Mouse (Mus musculus) heart, embryonic 16.5 days (tissue): Measurements from ENCODE around the gene Frem1. TPM values are rescaled to one million over a fixed set of nuclear protein-coding genes. Genes with fewer than 3 reads are reported as not detected.
A peak's percentile ranks its signal among the peaks of the same experiment; 100 is the strongest.

ENCODE experiments used
- ATAC-seq: fragments of 200-750 bp; cut with Nextera tagmentation; replicated peaks from 2 replicates; pipeline ENCODE4 v1.8.0; 2017; ENCODE audit warnings: moderate number of reproducible peaks; ENCODE audit not compliant: insufficient read depth, low FRiP score; ENCODE audit errors: extremely low read depth
- H3K27ac ChIP-seq: fragments of 300-500 bp; sonication (generic); 2 replicates; pipeline ENCODE4 v1.5.1; 2014; ENCODE audit warnings: mild to moderate bottlenecking, low read length, control low read depth, moderate library complexity
- H3K27me3 ChIP-seq: fragments of 300-500 bp; sonication (generic); 2 replicates; pipeline ENCODE4 v1.6.1; 2014; ENCODE audit warnings: low read length, mixed read lengths; ENCODE audit not compliant: control insufficient read depth, insufficient read depth
- H3K36me3 ChIP-seq: fragments of 300-500 bp; sonication (generic); 2 replicates; pipeline ENCODE4 v1.6.1; 2014; ENCODE audit not compliant: control insufficient read depth, insufficient read depth
- H3K4me1 ChIP-seq: fragments of 300-500 bp; sonication (generic); 2 replicates; pipeline ENCODE4 v1.6.1; 2014; ENCODE audit warnings: low read length, mixed read lengths; ENCODE audit not compliant: control insufficient read depth, insufficient read depth
- H3K4me2 ChIP-seq: fragments of 300-500 bp; sonication (generic); 2 replicates; pipeline ENCODE4 v1.6.1; 2014; ENCODE audit warnings: low read depth, mild to moderate bottlenecking, control low read depth, low read length
- H3K4me3 ChIP-seq: fragments of 300-500 bp; sonication (generic); 2 replicates; pipeline ENCODE4 v1.5.1; 2014; ENCODE audit warnings: mild to moderate bottlenecking, control low read depth, low read length
- H3K9ac ChIP-seq: fragments of 300-500 bp; sonication (generic); 2 replicates; pipeline ENCODE4 v1.6.1; 2014; ENCODE audit warnings: low read length, control low read depth
- H3K9me3 ChIP-seq: fragments of 300-500 bp; sonication (generic); replicated peaks from 2 replicates; pipeline ENCODE4 v1.6.1; 2016; ENCODE audit warnings: low read length; ENCODE audit not compliant: control insufficient read depth
- WGBS: fragments of 180-500 bp; shearing (Covaris S2); extraction: QIAGEN DNeasy Blood & Tissue Kit; methylation state at CpG from one replicate; pipeline ENCODE4 v1.1.7; 2014; 5-methylcytosine and 5-hydroxymethylcytosine counted together
- polyA plus RNA-seq: library from polyadenylated mRNA; unstranded; fragments of >200 nt; fragmentation: Nextera tagmentation; extraction: Ambion mirVana; gene quantifications from 2 replicates; pipeline ENCODE4 v1.2.1, GENCODE M21; 2015

Frem1 gene
- polyA plus RNA-seq, 1 experiment from 2014 or later, result 2.4 TPM

DNA sequence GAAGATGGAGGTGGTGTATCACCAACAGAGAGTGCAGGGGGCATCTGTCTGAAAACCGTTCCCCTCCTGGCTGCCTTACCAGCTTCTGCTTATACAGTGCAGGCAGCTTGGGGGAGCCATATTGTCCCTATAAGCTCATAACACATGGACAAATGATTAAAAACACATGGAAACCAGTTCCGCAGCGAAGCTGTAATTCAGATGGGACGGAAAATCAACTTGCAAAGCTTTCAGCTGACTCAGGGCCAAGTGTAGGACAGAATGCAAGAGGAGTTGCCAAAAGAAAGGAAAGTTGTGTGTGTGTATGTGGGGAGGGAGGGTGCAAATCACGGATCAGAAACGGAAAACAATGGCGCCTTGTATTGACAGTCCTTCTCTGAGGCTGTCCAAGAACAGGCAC, 161.1 kb downstream of the Frem1 start:
- Histone ChIP-seq H3K4me2 (no peak overlapping the region), H3K27me3 (no peaks in the 10 kb centered on the region), H3K9ac (no peak overlapping the region), H3K4me3 (no peak overlapping the region), H3K9me3 (no peaks in the 10 kb centered on the region), H3K4me1 (no peaks in the 10 kb centered on the region), H3K36me3 (no peaks in the 10 kb centered on the region), H3K27ac (peak overlapping the region; percentile 61)
- ATAC-seq, result peak; percentile 49; the same call in 1 of the 2 replicates
- WGBS, result 58% methylated on average over 7 of the region's 7 CpGs

DNA sequence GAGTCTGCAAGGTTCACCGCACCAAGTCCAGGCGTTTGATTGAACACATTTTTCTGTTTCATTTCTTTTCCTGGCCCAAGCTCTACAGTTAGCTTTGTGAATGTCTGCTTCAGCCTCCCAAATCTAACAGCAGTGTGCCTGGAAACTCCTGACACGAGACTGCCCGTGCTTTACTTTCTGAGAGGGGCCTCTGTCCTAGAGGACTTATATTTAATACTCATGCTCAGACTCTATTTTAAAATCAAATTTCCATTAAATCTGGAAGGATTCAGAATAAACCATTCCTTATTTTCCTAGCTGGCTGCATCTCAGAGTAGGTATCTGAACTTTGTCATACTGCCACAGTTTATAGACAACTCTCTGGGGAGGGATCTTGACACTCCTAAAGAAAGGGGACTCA, 161.6 kb downstream of the Frem1 start:
- H3K4me3 ChIP-seq, result no peak overlapping the region
- no peaks in the 10 kb centered on the region for H3K9me3 ChIP-seq
- H3K4me2 ChIP-seq, result no peak overlapping the region
- peak overlapping the region; percentile 61 for H3K27ac ChIP-seq
- H3K36me3 ChIP-seq, result no peaks in the 10 kb centered on the region
- no peaks in the 10 kb centered on the region for H3K27me3 ChIP-seq
- H3K4me1 ChIP-seq, result no peaks in the 10 kb centered on the region
- H3K9ac ChIP-seq, result no peak overlapping the region
- 72% methylated on average over 4 of the region's 4 CpGs for WGBS
- 0 out of 2 replicates have a peak, but pooled peaks have one; percentile 41 for ATAC-seq

DNA sequence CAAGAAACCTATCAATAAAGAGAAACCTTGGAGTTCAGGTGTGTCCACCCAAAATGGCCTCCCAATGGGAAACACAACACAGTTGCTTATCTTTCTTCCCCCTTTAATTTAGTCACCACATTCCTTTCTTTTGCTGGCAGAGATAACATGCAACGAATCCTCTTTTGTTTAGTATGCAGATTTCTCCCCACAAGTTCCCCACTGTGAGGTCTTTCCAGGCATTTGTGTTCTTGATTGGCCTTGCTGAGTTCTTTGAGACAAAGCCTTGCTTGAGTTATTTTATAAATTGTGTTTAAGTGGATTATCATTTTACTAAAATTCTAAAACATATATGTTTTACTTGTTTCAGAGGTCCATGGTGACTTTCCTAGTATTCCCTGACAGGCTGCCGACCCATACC, 166.0 kb downstream of the Frem1 start:
- Histone ChIP-seq H3K36me3 (no peaks in the 10 kb centered on the region), H3K9me3 (no peaks in the 10 kb centered on the region), H3K9ac (no peak overlapping the region), H3K4me2 (no peak overlapping the region), H3K27me3 (no peaks in the 10 kb centered on the region), H3K27ac (no peak overlapping the region), H3K4me3 (no peak overlapping the region), H3K4me1 (no peaks in the 10 kb centered on the region)
- ATAC-seq, result no peak
- 58% methylated on average over 2 of the region's 2 CpGs for WGBS

DNA sequence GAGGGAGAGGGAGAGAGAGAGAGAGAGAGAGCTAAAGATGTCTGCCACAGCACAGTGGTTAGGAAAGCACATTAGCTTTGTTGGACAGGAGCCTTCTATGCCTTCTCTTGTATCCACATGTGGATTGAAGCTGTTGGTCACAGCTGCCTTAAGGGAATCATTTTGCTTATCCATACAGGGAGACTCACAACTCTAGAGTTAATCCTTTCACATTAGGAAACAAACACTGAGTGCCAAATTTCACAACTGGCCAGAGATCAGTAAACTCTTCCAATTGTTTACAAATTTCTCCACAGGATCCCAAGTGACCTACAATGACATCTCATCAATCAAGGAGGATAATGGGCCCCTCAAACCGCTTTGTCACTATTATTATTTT, 166.6 kb downstream of the Frem1 start:
- Histone ChIP-seq H3K36me3 (no peaks in the 10 kb centered on the region), H3K27ac (no peak overlapping the region), H3K4me2 (no peak overlapping the region), H3K27me3 (no peaks in the 10 kb centered on the region), H3K4me1 (no peaks in the 10 kb centered on the region), H3K9me3 (no peaks in the 10 kb centered on the region), H3K9ac (no peak overlapping the region), H3K4me3 (no peak overlapping the region)
- no peak for ATAC-seq
- WGBS, result 63% methylated on average over 1 of the region's 1 CpGs

DNA sequence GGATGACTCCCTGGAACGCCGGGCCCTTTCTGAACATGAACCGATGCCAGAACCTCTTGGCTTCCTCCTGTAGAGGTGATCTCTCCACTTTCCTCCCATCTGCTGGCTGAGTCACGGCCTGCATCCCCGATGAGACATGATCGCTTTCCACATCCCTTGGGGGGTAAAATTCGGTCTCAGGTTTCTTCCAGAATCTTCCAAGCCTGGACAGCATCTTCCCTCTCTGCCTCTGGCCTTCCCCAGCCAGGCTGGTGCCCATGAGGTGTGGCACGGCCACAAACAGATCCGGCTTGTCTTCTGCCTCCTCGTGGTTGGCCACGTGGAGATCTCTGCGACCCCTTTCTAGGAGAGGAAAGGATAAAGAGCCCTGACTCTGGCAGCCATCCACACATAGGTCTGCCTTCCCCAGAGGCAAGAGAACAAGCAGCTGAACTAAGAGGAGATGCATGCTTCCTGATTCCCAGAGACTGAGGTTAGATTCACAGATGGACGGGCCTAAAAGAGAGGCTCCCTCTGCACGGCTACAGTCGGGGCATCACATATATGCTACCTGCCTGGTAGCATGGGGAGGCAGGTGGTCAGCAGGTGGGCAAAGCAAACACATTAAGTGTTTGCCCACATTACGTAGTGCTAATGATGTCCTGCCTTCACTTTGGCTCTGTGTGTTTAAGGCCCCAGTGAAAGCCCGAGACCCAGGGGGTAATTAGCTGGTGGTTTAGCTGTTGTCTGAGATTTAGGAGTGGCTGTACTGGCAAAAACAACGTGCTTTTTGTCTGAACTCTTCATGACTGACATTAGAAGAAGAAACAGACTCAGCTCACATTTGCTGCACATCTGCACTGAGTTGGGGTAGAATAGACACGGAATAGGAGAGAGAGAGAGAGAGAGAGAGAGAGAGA, 167.3 kb downstream of the Frem1 start, which contains the start of gene Cer1:
TSS of gene Cer1 (minus strand) at position 513 of the 899 bp plus-strand sequence.
- H3K4me3 ChIP-seq, result no peak within 1 kb of the TSS
- H3K27me3 ChIP-seq, result no peaks in the 10 kb centered on the region
- H3K4me1 ChIP-seq, result no peaks in the 10 kb centered on the region
- no peaks in the 10 kb centered on the region for H3K9me3 ChIP-seq
- ATAC-seq, result no peak
- H3K36me3 ChIP-seq, result no peaks in the 10 kb centered on the region
- no peak within 1 kb of the TSS for H3K27ac ChIP-seq
- no peak within 1 kb of the TSS for H3K9ac ChIP-seq
- WGBS, result 56% methylated on average over 18 of the region's 19 CpGs
- no peak within 1 kb of the TSS for H3K4me2 ChIP-seq

DNA sequence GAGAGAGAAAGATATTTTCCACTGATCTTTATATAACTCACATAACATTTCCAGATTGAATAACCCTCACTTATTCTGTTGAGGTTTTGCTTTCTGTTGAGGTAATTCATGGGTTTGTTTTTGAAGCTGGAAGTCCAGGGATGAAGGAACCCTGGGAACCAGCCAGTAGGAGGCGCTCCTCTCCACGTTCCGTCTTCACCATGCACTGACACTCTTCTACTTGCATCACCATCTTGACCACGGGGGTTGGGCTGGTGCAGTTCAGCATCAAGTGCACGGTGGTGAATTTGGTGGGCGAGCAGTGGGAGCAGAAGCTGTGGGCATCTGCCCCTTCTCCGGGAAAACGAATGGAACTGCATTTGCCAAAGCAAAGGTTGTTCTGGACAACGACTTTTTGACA, 169.6 kb downstream of the Frem1 start:
- 81% methylated on average over 9 of the region's 9 CpGs for WGBS

DNA sequence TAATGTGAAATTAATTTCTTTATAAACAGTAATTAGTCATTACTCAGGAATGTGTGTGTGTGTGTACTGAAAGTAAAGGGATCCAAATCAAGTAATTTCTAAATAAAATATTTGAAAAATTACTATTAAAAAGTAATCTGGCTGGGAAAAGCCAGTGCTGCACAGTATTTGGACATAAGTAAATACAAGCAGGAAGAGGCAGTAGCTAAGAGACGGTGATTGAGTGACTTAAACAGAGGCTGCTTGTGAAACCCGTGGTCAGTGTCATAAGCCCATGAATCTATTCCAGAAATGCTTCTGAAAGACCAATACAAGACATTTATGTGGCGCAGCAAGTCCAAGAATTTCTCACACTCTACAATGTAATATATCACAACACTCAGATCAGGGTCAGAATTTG, 170.8 kb downstream of the Frem1 start:
- no peaks in the 10 kb centered on the region for H3K4me1 ChIP-seq
- no peak for ATAC-seq
- no peaks in the 10 kb centered on the region for H3K36me3 ChIP-seq
- no peak overlapping the region for H3K4me3 ChIP-seq
- H3K9ac ChIP-seq, result no peak overlapping the region
- H3K9me3 ChIP-seq, result no peaks in the 10 kb centered on the region
- no peak overlapping the region for H3K27ac ChIP-seq
- 75% methylated on average over 3 of the region's 3 CpGs for WGBS
- no peaks in the 10 kb centered on the region for H3K27me3 ChIP-seq
- H3K4me2 ChIP-seq, result no peak overlapping the region

More for the DNA sequence above, 169.6 kb downstream of the Frem1 start:
- ATAC-seq, result no peak
- H3K9ac ChIP-seq, result no peak overlapping the region
- no peaks in the 10 kb centered on the region for H3K36me3 ChIP-seq
- H3K27ac ChIP-seq, result no peak overlapping the region
- H3K4me2 ChIP-seq, result no peak overlapping the region
- H3K9me3 ChIP-seq, result no peaks in the 10 kb centered on the region
- no peaks in the 10 kb centered on the region for H3K4me1 ChIP-seq
- H3K27me3 ChIP-seq, result no peaks in the 10 kb centered on the region
- no peak overlapping the region for H3K4me3 ChIP-seq

DNA sequence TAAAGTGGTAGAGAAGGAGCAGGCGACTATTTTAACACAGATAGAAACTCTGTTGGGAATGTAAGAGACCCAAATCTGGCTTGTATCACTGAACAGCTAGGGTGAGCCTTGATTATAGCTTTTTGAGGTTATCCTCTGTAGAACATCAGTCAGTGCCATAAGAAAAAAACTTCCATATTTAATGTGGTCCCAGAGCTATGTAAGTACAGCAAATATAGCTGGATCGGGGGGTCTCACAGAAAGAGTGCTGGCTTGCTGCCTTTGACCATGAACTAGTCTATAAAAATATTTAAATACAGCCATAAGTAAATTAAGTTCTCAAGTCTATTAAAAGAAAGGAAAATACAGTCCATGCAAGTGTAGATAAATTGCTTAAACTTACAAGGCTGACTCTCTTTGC, 171.9 kb downstream of the Frem1 start:
- H3K9me3 ChIP-seq, result no peaks in the 10 kb centered on the region
- no peak overlapping the region for H3K4me2 ChIP-seq
- no peaks in the 10 kb centered on the region for H3K36me3 ChIP-seq
- no peak overlapping the region for H3K4me3 ChIP-seq
- 69% methylated on average over 2 of the region's 2 CpGs for WGBS
- no peak for ATAC-seq
- no peak overlapping the region for H3K27ac ChIP-seq
- no peaks in the 10 kb centered on the region for H3K27me3 ChIP-seq
- H3K4me1 ChIP-seq, result no peaks in the 10 kb centered on the region
- H3K9ac ChIP-seq, result no peak overlapping the region

DNA sequence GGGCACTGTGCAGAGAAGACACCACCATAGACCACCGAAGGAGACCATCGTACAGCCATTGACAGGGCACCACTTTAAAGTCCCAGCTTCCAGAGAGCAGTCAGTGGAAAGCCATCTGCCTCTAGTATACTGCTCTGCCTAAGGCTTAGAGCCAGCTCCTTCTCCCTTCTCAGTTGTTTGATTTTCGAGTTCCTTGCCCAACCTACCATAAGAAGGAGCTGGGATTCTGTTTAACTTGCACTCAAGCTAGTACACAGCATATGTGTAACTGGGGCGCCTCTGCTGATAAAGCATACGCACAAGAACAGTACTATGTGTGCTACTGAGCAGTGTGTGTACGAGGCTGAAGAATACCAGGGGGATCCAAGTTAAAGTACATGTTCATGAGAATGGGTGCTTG, 173.0 kb downstream of the Frem1 start:
- Histone ChIP-seq H3K9me3 (no peaks in the 10 kb centered on the region), H3K36me3 (no peaks in the 10 kb centered on the region), H3K4me1 (no peaks in the 10 kb centered on the region), H3K27me3 (no peaks in the 10 kb centered on the region), H3K4me2 (no peak overlapping the region), H3K27ac (no peak overlapping the region), H3K9ac (no peak overlapping the region), H3K4me3 (no peak overlapping the region)
- 77% methylated on average over 6 of the region's 6 CpGs for WGBS
- no peak for ATAC-seq
